Mouse (Mus musculus) cerebellum, adult 11-12 months (tissue): ENCODE measurements at regions not wholly inside any gene's neighbourhood (a gene's known extent, or its start where the extent isn't known, plus 50 kb on each side); places are given as distances from the start of the nearest gene placed in this dataset.

Source experiments
- DNase-seq: peaks from one replicate; pipeline ENCODE4 v3.0.0; 2022

- no peak for DNase-seq
Observed at GRCm38 (mm10) chr4:105394366-105394765, 237.2 kb downstream of the Plpp3 start.

DNA sequence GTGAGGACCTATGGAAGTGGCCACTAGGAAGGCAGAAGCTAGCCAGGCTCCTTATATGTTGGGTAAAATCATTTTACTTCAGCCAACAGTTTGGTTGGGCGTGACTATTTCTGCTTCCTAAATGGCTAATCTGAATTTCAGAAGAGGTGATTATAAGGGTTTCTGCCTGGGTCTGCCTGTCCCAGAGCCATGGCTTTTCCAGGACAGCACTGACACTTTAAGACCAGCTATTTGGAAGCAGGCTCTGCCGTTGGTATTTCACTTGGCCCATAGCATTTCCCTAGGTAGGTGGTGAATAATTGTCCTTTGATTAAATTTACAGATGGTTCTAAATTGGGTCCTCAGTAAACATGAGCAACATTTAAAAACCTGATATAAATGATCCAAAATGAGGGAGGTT, 240.3 kb downstream of the Plpp3 start:
- DNase-seq, result no peak

- DNase-seq, result no peak
Observed at GRCm38 (mm10) chr4:105402021-105402420, 244.9 kb downstream of the Plpp3 start.

DNA sequence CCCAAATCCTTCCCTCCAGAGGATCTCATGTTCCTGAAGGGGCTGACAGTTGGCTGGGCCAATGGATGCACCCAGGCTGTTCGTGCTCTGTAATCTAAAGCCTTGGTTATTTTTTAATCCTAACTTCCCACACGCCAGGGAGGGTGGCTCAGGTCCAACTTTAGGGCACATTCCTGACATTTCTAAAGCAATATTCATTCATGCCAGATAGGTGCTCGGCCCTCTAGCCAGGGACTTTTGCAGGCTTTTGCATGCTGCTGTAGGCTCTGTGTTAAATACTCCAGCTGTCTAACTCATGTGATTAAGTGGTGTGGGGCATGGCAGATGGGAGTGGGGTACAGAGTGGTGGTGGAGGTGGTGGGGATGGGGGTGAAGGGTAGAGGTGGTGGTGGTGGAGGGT, 246.0 kb downstream of the Plpp3 start:
- DNase-seq, result no peak

DNA sequence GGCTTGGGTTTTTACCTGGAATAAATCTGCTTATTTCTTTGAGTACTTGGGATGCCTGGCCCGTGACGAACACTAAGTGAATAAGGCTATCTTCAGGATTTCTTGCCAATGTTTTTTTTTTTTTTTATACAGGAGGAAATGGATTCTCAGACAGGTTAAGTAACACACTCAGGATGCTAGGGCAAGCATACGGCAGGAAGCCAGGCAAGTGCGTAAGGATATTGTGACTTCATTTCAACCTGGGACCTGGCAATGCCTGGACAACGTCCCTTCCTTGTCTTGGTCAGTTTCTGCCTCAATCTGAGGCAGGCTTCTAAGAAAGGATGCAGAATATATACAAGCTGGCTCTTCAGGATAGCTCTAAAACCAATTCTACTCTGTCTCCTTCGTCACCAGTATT, 246.5 kb downstream of the Plpp3 start:
- DNase-seq, result no peak

DNA sequence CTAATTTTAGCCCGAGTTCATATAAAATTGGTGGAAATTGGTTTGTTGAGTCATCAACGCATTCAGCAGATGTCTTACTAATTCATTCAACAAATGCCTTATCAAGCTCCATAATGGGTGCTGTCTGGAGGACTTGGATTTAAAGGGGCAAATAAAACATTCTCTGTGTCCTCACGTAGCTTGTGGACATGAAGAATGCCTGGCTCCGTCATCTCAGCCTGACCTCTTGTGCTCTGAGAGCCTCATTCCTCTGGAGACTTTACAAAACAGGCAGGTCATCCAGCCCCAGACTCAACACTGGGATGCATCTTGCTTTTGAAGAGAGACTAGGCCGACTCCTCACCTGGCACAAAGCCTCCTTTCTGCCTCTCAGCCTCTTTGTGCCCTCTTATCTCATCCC, 248.6 kb downstream of the Plpp3 start:
- DNase-seq, result no peak

DNA sequence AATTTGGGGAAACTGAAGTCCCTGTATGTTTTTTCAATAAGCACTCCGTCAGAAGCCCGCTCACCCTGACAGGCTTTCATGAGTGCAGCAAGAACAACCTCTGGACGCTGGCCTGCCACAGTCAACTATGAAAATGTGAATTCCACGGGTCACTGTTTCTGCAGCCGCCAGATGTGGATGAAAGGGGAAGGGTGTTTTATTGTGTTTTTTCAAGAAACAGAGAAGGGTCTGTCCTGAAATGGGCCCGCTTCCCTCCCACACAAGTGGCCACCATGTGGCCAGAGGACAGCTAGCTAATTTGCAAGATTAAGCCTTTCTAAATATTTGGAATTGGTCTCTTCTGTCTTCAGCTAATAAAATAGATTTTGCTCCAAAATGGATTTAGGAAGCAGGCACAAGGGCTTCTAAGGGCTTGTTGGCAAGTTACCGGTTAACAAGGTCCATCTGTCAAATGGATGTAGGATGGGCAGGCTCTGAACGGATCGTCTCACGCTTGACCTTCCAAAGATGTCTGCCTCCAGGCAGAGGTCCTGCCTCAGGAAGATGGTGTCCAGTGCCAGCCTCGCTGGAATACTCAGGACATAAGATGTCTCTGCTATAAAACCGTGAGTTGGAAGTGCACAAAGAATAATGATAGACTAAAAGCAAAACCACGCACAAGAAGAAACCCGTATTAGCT, 249.8 kb downstream of the Plpp3 start:
- DNase-seq, result no peak

- no peak for DNase-seq
Observed at GRCm38 (mm10) chr4:105408896-105409295, 251.7 kb downstream of the Plpp3 start.

DNA sequence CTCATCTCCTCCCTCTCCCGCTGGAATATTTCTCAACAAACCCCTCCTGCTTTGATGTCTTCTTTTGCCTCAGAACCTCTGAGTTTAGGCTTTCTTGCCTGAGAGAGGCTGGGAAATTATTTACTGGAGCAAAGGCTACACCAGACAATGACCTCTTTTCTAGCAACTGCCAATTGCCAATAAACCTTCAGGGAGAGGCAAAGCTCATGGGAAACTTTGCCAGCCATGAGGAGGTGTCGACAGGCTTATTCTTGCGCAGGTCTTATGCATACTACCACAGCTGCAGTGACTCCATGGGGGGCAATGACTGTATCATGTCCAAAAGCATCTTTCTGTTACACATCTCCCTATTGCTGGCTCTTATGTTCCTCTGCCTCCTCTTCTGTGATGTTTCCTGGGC, 260.0 kb downstream of the Plpp3 start:
- DNase-seq, result no peak

- no peak for DNase-seq
Observed at GRCm38 (mm10) chr4:105422466-105422865, 265.3 kb downstream of the Plpp3 start.

DNA sequence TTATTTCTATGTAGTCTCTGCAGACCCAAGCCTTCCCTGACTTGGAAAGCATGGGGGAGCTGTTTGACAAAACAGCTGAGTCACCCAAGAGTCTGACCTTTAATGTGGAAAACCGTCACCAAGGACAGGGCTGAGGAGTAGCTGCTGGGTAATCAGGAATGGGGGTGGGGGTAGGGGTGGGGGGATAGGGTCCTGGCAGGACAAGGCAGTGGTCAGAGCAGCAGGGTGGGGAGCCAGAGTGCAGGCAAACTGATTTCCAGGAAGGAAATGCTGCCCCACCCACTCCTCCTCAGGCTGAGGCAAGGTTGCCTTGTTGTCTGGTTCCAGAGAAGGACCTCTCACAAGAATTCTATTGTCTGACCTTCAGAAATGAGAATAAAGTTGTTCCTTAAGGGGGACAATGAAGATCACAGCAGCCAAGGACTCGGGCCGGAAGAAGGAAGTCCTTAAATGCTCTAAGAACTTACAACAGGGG, 266.6 kb downstream of the Plpp3 start:
- no peak for DNase-seq

DNA sequence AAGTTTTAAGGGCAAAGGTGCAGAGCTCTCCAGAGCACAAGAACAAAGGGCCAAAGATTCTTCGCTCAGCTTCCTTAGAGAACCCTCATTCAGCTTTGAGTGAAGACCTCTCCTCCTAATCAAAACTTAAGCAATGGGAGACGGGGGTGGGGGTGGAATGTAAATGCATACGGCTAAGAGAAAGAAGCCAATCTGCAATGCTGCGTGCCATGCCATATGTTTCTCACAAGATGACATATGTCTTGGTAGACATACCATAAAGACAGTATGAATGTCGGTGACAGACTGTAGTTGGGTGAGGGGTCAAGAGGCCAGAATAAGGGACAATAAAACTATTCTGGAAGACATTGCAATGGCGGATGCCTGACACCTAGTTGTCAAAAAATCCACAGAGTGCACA, 267.9 kb downstream of the Plpp3 start:
- no peak for DNase-seq

DNA sequence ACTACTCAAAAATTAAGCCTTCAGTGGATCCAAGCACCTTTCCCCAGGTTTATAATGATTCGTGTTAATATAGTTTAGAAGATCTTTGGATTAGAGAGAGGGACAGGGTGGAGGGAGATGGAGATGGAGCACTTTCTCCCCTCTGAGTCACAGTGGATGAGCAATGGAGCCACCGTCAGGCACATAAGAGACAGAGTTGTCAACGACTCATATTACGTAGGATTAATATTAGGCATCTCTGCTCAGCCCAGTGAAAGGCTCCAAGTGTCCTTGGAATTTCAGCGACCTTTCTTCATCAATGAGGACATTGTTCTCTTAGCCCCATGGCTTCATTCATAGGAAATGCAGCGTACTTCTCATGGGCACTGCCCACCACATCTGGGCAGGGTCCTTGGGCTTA, 270.4 kb downstream of the Plpp3 start:
- DNase-seq, result no peak

DNA sequence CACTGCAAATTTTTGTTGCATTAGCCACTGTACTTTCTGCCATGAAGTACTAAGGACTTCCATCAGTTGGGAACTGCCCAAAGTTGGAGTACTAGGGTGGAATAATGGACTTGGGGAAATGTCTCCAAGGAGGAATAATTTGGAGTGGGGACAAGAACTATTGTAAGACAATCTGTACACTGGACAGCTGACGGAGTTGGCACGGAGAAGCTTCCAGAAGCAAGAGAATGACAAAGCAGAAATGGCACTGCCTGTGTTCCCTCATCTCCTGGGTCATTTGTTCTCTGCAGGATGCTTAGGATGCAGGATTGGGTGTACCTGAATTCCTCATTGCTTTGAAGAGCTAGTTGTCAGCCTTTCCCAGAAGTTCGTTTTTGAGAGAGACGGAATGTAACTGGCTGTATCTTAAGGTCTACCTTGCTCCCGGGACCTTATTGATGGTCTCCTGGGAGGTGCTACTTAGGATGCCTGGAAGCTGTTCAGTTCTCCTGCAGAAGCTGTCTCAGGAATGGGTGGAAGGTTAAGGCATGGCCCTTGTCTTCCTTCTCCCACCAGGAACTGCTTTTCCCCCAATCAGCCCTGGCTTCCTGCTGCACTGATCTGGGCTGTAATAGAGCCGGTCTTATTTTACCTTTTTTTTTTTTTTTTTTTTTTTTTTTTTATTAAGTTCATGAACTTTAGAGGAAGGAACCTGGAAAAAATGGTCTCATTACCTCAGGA, 272.4 kb downstream of the Plpp3 start:
- DNase-seq, result no peak

- DNase-seq, result no peak
Observed at GRCm38 (mm10) chr4:105432461-105432860, 275.3 kb downstream of the Plpp3 start.

DNA sequence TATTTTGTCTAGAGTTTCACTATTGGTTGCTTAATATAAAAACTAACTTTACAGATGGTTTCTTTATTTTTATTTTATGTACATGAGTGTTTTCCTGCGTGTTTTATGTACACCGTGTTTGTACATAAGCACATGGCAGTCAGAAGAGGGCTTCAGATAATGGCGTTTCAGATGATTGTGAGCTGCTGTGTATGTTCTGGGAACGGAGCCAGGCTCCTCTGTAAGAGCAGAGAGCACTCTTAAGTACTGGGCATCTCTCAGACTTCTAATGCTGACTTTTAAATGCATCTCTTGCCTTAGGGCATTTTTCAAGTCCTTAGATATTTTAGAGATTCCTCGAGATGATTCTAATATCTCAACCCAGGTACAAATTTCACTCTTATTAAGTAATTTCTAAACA, 280.0 kb downstream of the Plpp3 start:
- no peak for DNase-seq

DNA sequence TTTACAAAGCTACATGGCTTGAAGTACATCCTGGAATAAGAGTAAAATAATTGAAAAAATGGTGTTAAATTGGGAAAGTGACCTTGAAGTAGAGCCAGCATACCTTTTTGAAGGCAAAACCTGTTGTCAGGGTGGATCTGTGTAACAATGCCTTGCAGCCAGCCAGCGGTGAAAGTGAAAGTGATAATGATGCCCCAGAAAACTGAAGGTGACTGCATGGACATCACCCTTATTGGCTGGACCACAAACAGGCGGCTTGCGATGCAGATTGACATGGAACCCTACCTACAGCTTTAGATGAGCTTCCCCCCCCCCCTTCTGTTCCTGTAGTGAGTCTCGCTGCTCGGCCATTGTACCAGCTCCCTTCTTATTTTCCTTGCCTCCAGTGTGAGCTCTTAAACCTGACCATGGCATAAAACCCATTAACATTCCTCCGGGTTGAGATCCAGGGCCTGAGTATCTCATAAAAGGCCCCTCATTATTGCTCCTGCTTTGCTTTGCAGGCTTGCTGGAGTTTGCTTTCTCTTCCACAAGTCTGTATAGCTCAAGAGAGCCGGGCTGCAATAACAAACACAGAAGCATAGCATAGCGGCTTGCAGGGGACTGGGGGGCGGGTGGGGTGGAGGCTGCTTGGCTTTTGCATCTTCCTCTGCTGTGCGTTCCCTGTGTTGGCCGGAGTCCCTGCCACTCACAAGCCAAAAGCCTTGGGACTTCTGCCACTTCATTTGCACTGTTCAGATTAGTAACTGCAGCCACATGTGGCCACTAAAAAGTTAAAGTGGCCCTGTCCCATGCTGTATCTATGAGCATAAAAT, 292.1 kb downstream of the Plpp3 start:
- DNase-seq, result no peak

DNA sequence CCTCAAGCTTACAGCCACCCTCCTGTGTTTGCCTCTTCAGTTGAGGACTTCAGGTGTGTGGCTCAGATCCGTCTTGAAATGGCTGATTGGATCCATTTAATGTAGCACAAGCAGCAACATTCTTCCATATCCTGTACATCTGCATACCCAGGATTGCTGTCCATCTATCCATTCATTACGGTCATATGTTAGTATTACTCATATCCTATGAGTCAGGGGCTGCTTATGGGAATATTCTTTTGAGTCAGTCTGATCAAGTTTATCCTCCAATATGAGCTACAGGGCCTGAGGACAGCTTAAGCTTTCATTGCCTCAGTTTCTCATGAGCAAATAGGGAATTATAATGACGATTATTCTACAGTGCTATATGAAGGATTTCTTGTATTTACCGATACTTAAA, 293.7 kb downstream of the Plpp3 start:
- no peak for DNase-seq

DNA sequence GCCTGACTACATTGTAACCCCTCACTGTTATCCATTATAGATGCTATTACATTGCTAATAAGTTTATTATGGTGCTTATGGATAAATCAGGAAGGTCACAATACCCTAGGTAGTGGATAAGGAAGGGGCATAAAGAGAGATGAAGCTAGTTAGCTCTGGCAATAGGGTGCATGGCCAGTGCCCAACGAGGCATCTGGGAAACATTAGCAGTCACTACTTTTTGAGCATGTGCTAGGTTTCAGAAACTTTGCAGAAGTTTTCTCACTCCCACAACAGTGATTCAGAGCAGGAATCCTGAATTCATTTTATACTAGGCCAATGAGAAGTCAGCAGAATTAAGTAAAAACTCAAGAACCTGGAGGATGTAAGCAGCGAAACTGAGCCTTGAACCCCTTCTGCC, 294.7 kb downstream of the Plpp3 start:
- no peak for DNase-seq

DNA sequence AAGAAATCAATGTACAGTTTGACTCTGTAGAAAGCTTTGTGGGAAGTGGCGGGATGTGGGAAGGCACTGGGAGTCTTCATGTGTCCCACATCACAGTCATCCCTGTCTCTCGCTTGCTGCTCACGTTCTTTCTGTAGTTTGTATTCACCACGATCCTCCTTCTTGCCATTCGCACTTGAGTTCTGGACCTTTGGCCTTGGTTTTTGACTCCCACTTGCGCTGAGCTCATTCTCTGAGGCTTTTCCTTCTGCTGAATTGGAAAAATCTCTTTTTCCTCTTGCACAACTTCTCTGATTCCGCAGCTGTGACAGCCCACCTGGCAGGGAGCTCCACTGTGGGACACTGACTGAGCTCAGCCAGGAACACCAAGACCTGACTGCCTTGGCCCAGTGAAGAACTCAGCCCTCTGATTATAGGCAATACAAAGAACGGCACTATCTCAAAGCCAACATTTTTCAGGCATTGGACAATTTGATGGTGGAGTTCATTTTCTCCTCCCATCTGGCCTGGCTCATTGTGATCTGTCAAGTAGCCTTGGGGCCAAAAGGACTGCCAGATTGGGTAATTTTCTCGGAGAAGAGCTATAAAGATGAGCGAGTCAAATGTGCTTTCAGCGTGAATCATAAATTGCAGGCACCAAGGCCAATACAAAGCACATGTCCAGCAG, 299.9 kb downstream of the Plpp3 start:
- peak; percentile 17 for DNase-seq

- DNase-seq, result no peak
Observed at GRCm38 (mm10) chr4:105459991-105460688, 303.0 kb downstream of the Plpp3 start.

DNA sequence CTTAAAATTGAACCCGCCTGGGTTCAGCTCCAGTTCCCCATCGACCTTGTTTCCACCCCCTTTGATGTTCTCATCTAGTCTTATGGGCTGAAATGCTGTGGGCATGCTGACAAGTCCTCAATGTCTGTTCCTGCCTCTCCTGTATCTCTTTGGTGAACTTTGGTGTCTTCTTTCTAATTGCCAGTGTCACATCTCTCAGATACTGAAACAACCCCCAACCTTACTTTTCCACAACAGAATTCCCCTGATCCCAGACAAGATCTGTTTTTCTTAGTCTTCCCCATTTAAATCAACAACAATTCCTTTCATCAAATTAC, 303.5 kb downstream of the Plpp3 start:
- no peak for DNase-seq

- no peak for DNase-seq
Observed at GRCm38 (mm10) chr4:105467811-105468210, 310.7 kb downstream of the Plpp3 start.
